Mouse (Mus musculus): ENCODE results near the gene Nrg3.

GRCm38 (mm10) chr14:38847566-38847965 is 625.3 kb downstream of the Nrg3 start:
- TF ChIP-seq CTCF (IDR thresholded peaks at IDR 0.05; ENCODE audit: borderline replicate concordance, extremely low read depth, insufficient read depth, insufficient read length): no peak
- no peak for TF ChIP-seq POLR2A (IDR thresholded peaks at IDR 0.05; ENCODE audit: borderline replicate concordance, extremely low read depth, insufficient read depth, insufficient read length, poor library complexity, severe bottlenecking)

Measured in brain, embryonic 14.5 days (tissue).